Mouse (Mus musculus) lung, postnatal 0 days (tissue): ENCODE data around the gene Gclm. TPM values are rescaled to one million over a fixed set of nuclear protein-coding genes. Genes with fewer than 3 reads are reported as not detected.
"Not testable (repeated sequence)": the region's sequence is repeated elsewhere in the genome, so short reads cannot be mapped to it uniquely, and the experiment has no call there.

Experiments
- ATAC-seq: fragments of 200-750 bp; cut with Nextera tagmentation; 2 replicates; pipeline ENCODE4 v1.8.0; 2017; ENCODE audit warnings: moderate library complexity
- DNase-seq: peaks from one replicate; pipeline ENCODE4 v3.0.0-alpha.2; 2016; ENCODE audit warnings: low spot score
- H3K27ac ChIP-seq: fragments of 300-500 bp; sonication (generic); 2 replicates; pipeline ENCODE4 v1.5.1; 2014; ENCODE audit warnings: antibody characterized with exemption, mild to moderate bottlenecking, low read length, mixed read lengths
- H3K27me3 ChIP-seq: fragments of 300-500 bp; sonication (generic); replicated peaks from 2 replicates; pipeline ENCODE4 v1.6.1; 2014; ENCODE audit warnings: low read length, mixed read lengths; ENCODE audit not compliant: insufficient read depth
- H3K36me3 ChIP-seq: fragments of 300-500 bp; sonication (generic); 2 replicates; pipeline ENCODE4 v1.6.1; 2014; ENCODE audit warnings: low read length, mixed read lengths; ENCODE audit not compliant: insufficient read depth
- H3K4me1 ChIP-seq: fragments of 300-500 bp; sonication (generic); 2 replicates; pipeline ENCODE4 v1.6.1; 2014; ENCODE audit warnings: antibody characterized with exemption, low read depth, low read length, mixed read lengths; ENCODE audit not compliant: insufficient read depth
- H3K4me2 ChIP-seq: fragments of 300-500 bp; sonication (generic); replicated peaks from 2 replicates; pipeline ENCODE4 v1.6.1; 2014; ENCODE audit warnings: low read depth, mild to moderate bottlenecking, low read length, moderate library complexity, mixed read lengths
- H3K4me3 ChIP-seq: fragments of 300-500 bp; sonication (generic); 2 replicates; pipeline ENCODE4 v1.5.1; 2014; ENCODE audit warnings: low read depth, low read length
- H3K9ac ChIP-seq: fragments of 300-500 bp; sonication (generic); replicated peaks from 2 replicates; pipeline ENCODE4 v1.6.1; 2014; ENCODE audit warnings: low read depth, mild to moderate bottlenecking
- H3K9me3 ChIP-seq: fragments of 300-500 bp; sonication (generic); 2 replicates; pipeline ENCODE4 v1.6.1; 2016; ENCODE audit warnings: low read length, mixed read lengths
- CTCF ChIP-seq: IDR thresholded peaks from 2 replicates; pipeline ENCODE4 v1.5.1; 2016; ENCODE audit warnings: antibody characterized with exemption, mild to moderate bottlenecking
- EP300 ChIP-seq: IDR thresholded peaks from 2 replicates; pipeline ENCODE4 v1.6.1; 2016; ENCODE audit warnings: antibody characterized with exemption, mild to moderate bottlenecking, control low read depth
- WGBS: fragments of 180-500 bp; shearing (Covaris S2); extraction: QIAGEN DNeasy Blood & Tissue Kit; methylation state at CpG from one replicate; pipeline ENCODE4 v1.1.7; 2014; 5-methylcytosine and 5-hydroxymethylcytosine counted together
- polyA plus RNA-seq: library from polyadenylated mRNA; unstranded; fragments of >200 nt; fragmentation: Nextera tagmentation; extraction: Ambion mirVana; gene quantifications from 2 replicates; pipeline ENCODE4 v1.2.1, GENCODE M21; 2015

Gene Gclm
- polyA plus RNA-seq, 1 experiment from 2014 or later: 102 TPM

DNA sequence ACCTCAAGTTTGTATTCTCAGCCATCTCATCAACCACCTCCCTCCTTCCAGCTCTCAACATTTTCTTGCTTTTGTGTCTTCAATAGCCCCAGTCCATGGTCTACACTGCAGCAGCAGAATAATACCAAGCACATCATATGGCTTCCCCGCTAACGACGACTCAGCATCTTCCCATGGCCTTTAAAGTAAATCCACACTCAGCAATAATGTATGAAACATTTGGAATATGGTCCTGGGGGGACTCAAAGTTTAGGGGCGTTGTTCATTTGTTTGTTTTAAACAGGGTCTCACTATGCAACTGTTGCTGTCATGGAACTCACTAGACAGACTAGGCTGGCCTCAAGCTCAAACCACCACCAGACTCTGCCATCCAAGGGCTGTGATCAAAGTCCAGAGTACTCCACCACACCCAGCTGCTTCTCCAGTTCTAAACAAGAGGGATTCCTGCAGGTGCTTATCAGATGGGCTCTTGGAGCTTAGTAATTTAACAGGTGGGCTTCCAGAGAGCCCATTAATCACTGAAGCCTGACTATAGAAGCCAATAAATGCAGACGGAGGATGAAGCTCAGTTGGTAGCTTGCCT, 43.3 kb downstream of the Gclm start:
- Histone ChIP-seq H3K4me2 (no peak overlapping the region), H3K4me3 (no peak overlapping the region), H3K36me3 (peaks cover 4% of the 10 kb centered on the region; the same call in 1 of the 2 replicates), H3K4me1 (peaks cover 5% of the 10 kb centered on the region; the same call in 1 of the 2 replicates), H3K9ac (no peak overlapping the region), H3K9me3 (no peaks in the 10 kb centered on the region), H3K27ac (no peak overlapping the region), H3K27me3 (no peaks in the 10 kb centered on the region)
- DNase-seq: no peak
- TF ChIP-seq CTCF (no peak), EP300 (no peak)
- ATAC-seq: no peak
- WGBS: 81% methylated on average over 5 of the region's 5 CpGs

DNA sequence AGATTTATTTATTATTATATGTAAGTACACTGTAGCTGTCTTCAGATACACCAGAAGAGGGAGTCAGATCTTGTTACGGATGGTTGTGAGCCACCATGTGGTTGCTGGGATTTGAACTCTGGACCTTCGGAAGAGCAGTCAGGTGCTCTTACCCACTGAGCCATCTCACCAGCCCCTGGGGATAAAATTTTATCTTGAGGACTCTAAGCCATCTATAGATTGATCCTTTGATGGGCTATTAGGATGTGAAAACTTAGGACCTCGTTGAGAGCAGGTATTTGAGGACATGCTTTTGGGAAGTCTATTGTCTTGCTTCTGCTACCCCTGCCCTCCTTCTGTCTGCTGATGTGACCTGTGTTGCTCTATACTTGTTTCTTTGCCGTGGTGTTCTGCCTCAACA, 44.0 kb downstream of the Gclm start:
- 53% methylated on average over 3 of the region's 4 CpGs for WGBS
- not testable (repeated sequence) for H3K36me3 ChIP-seq, H3K4me3 ChIP-seq, H3K27ac ChIP-seq, DNase-seq, ATAC-seq, H3K9me3 ChIP-seq, H3K9ac ChIP-seq, H3K4me2 ChIP-seq, H3K27me3 ChIP-seq, H3K4me1 ChIP-seq

DNA sequence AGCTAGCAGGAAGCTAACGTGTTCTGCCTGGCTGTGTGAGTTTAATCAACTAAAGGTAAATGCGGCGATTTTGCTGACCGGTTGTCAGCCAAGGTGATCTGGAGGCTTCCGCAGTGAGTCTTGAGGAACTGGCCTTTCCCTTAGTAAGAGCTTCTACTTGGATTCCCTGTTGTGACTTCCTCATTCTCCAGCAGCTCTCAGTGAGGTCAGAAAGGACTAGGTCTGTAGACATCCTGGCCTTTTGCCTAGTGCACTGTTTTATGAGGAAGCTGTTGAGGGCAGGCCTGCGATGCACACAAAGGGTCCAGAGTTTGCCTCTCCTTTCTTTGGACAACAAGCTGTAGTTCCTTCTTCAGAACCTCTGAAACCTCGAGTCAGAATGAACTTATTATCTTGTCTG, 45.3 kb downstream of the Gclm start:
- Histone ChIP-seq H3K9me3 (no peaks in the 10 kb centered on the region), H3K27ac (peak overlapping the region; percentile 26; the same call in 1 of the 2 replicates), H3K9ac (no peak overlapping the region), H3K4me1 (peaks cover 9% of the 10 kb centered on the region; the same call in 1 of the 2 replicates), H3K27me3 (no peaks in the 10 kb centered on the region), H3K4me2 (0 out of 2 replicates have a peak overlapping the region, but pooled peaks have one; percentile 5), H3K4me3 (no peak overlapping the region), H3K36me3 (no peaks in the 10 kb centered on the region)
- WGBS: 60% methylated on average over 7 of the region's 7 CpGs
- DNase-seq (peak; percentile 90), ATAC-seq (no peak)
- no peak for TF ChIP-seq CTCF
- TF ChIP-seq EP300: no peak

DNA sequence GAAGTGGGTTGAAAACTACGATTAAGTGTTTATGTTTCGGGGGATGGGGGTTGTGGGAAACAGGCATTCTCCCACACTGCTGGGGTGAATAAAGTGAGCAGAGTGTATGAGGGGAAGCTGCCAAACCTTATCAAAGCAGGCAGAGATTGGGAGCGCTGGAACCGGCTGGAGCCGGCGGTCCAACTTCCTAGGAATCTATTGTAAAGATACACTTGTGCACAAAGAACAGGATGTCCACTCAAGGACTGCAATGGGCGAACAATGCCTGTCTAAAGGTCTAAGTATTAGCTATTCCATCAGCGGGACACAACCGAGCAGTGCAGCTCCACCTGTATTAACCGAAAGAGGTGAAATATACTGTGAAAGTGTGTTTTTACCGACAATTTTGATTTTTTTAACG, 46.5 kb downstream of the Gclm start:
- Histone ChIP-seq H3K4me1 (peaks cover 9% of the 10 kb centered on the region; the same call in 1 of the 2 replicates), H3K9ac (0 out of 2 replicates have a peak overlapping the region, but pooled peaks have one; percentile 6), H3K9me3 (no peaks in the 10 kb centered on the region), H3K4me2 (peak overlapping the region; percentile 83; the same call in 1 of the 2 replicates), H3K27me3 (no peaks in the 10 kb centered on the region), H3K27ac (peak overlapping the region; percentile 97), H3K4me3 (no peak overlapping the region), H3K36me3 (no peaks in the 10 kb centered on the region)
- peak; percentile 2; the same call in 1 of the 2 replicates for ATAC-seq
- WGBS: 31% methylated on average over 12 of the region's 12 CpGs
- TF ChIP-seq EP300 (peak; percentile 33), CTCF (no peak)
- peak; percentile 59 for DNase-seq

DNA sequence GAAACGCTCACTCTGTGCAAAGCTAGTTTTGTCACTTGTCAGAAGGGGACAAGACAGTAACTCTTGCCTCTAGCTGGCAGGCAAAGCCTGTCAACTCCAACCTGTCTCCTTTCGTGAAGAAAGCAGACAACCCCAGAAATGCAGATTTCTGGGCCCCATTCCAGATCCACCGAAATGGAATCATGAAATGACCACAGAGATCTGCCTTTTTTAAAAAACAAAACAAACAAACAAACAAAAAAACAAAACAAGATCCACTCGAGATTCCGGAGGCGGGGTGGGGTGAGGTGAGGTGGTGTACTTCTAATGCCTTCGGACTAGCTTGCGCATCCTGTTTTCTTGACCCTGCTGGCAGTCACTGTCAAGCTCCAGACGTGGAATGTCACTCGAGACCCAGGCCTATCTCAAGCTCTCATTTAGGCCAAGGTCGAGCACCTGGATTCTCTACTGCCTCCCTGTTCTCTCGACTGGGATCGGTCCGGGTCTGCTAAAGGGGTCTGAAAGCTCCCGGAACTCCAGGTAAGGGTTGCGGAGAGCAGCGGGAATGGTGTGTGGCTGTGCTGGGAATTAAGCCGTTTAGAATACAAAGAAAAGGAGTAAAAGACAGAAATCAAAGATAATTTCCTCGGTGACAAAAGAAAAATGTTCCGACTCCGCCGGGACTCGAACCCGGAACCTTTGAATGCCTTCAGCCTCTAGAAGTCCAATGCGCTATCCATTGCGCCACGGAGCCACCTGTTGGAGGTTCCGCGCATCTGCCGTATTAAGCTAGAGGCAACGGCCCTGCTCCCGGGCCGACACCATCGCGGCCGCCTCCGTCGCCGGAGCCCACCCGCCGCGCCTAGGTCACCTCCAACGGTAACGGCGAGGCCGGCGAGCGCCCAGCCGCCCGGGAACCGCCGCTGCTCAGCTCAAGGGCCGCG, 47.2 kb downstream of the Gclm start:
- TF ChIP-seq CTCF (peak; percentile 50), EP300 (no peak)
- no peaks in the 10 kb centered on the region for H3K9me3 ChIP-seq
- H3K27ac ChIP-seq: peak overlapping the region; percentile 97
- peak overlapping the region; percentile 83 for H3K9ac ChIP-seq
- ATAC-seq: peak; percentile 86
- H3K4me2 ChIP-seq: peak overlapping the region; percentile 83
- WGBS: 4% methylated on average over 51 of the region's 54 CpGs
- peak overlapping the region; percentile 87 for H3K4me3 ChIP-seq
- peak; percentile 90 for DNase-seq
- no peaks in the 10 kb centered on the region for H3K36me3 ChIP-seq
- peaks cover 9% of the 10 kb centered on the region; the same call in 1 of the 2 replicates for H3K4me1 ChIP-seq
- H3K27me3 ChIP-seq: no peaks in the 10 kb centered on the region

DNA sequence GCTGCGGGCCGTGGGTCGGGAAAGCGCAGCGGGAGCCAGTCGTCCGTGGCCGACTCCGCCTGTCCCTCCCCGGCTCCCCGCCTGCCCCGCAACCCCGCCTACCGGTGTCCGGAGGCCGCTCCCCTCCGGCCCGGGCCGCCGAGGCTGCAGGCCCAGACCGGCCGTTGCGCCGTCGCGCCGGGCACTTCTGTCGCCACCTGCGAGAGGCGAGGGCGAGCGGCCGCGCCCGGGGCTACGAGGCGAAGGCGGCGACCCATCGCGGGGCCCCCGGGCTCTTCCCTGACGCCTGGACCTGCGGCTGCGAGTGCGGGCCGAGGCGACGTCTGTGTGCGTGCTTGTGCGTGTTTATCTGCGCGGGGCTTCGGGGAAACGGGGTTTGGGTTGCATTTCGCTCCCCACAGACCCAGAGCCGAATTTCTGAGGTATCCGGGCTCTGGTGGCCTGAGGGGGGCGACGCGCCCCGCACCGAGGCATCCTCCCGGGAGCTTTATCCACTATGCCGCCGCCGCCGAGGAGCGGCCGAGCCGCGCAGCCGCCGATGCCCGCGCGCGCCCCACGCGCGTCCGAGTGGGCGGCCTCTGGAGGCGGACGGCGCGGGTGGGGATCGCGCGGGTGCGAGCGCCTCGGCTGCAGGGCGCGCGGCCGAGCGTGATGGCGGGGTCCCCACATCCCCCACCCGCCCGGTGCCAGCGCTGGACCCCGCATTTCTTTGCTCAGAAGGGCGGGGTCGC, 48.0 kb downstream of the Gclm start:
- no peaks in the 10 kb centered on the region for H3K36me3 ChIP-seq
- peak overlapping the region; percentile 83 for H3K4me2 ChIP-seq
- no peaks in the 10 kb centered on the region for H3K27me3 ChIP-seq
- TF ChIP-seq CTCF: no peak
- TF ChIP-seq EP300: no peak
- ATAC-seq (peak; percentile 92), DNase-seq (peak; percentile 91)
- peaks cover 9% of the 10 kb centered on the region; the same call in 1 of the 2 replicates for H3K4me1 ChIP-seq
- H3K27ac ChIP-seq: peak overlapping the region; percentile 97
- H3K9me3 ChIP-seq: no peaks in the 10 kb centered on the region
- peak overlapping the region; percentile 87 for H3K4me3 ChIP-seq
- under 1% methylated on average over 97 of the region's 105 CpGs for WGBS
- H3K9ac ChIP-seq: peak overlapping the region; percentile 83
